Mouse (Mus musculus) central nervous system, embryonic 11.5 days (tissue): Measurements from ENCODE around the gene Ankrd9. TPM values are rescaled to one million over a fixed set of nuclear protein-coding genes. Genes with fewer than 3 reads are reported as not detected.

Experiments
- polyA plus RNA-seq: library from polyadenylated mRNA; depleted of rRNA; stranded (reverse); fragments of >200 nt; gene quantifications from 2 replicates; pipeline ENCODE4 v1.2.3, GENCODE M21; 2012; rRNA removed

Gene Ankrd9
- polyA plus RNA-seq, result 13.7 and 14.8 TPM in 2 replicates

GRCm38 (mm10) chr12:110978607-110979406 lies at the start of gene Ankrd9:
TSS of gene Ankrd9 (minus strand) at chr12:110979040.

Other genes with a start within 250 kb of the Ankrd9 start
- 17.9 and 26.2 TPM in 2 replicates for gene Wdr20, start 241.1 kb downstream of the Ankrd9 start, polyA plus RNA-seq
- 8.1 and 12.3 TPM in 2 replicates for gene Mok, start 138.1 kb downstream of the Ankrd9 start, polyA plus RNA-seq
- 6.5 and 6.8 TPM in 2 replicates for gene Zfp839, start 128.8 kb downstream of the Ankrd9 start, polyA plus RNA-seq
- gene Cinp, start 89.9 kb downstream of the Ankrd9 start, polyA plus RNA-seq, result 61.3 and 71.8 TPM in 2 replicates
- gene Tecpr2, start 89.8 kb downstream of the Ankrd9 start, polyA plus RNA-seq, result 8.1 and 10.7 TPM in 2 replicates
- gene Rcor1, start 60.3 kb upstream of the Ankrd9 start, polyA plus RNA-seq, result 16.5 and 22.9 TPM in 2 replicates
- gene Traf3, start 187.3 kb upstream of the Ankrd9 start, polyA plus RNA-seq, result 20.1 and 22.1 TPM in 2 replicates
- not detected in 2 replicates for gene 4930595D18Rik, start 205.5 kb upstream of the Ankrd9 start, polyA plus RNA-seq